Mouse (Mus musculus) intestine, postnatal 0 days (tissue): ENCODE measurements around the gene Klb. TPM values are rescaled to one million over a fixed set of nuclear protein-coding genes. Genes with fewer than 3 reads are reported as not detected.

Experiments used
- ATAC-seq: fragments of 200-750 bp; cut with Nextera tagmentation; 2 replicates; pipeline ENCODE4 v1.8.0; 2017; ENCODE audit warnings: mild to moderate bottlenecking, moderate TSS enrichment, moderate library complexity
- H3K27ac ChIP-seq: fragments of 300-500 bp; sonication (generic); 2 replicates; pipeline ENCODE4 v1.5.1; 2014; ENCODE audit warnings: mild to moderate bottlenecking, low read depth, low read length, moderate library complexity
- H3K27me3 ChIP-seq: fragments of 300-500 bp; sonication (generic); replicated peaks from 2 replicates; pipeline ENCODE4 v1.6.1; 2014; ENCODE audit warnings: low read length, mixed read lengths; ENCODE audit not compliant: control insufficient read depth, insufficient read depth
- H3K36me3 ChIP-seq: fragments of 300-500 bp; sonication (generic); 2 replicates; pipeline ENCODE4 v1.6.1; 2014; ENCODE audit warnings: mild to moderate bottlenecking, moderate library complexity; ENCODE audit not compliant: control insufficient read depth, insufficient read depth
- H3K4me1 ChIP-seq: fragments of 300-500 bp; sonication (generic); replicated peaks from 2 replicates; pipeline ENCODE4 v1.6.1; 2014; ENCODE audit warnings: antibody characterized with exemption, low read length, mixed read lengths; ENCODE audit not compliant: control insufficient read depth, insufficient read depth
- H3K4me2 ChIP-seq: fragments of 300-500 bp; sonication (generic); replicated peaks from 2 replicates; pipeline ENCODE4 v1.6.1; 2014; ENCODE audit warnings: low read depth, mild to moderate bottlenecking, moderate library complexity
- H3K4me3 ChIP-seq: fragments of 300-500 bp; sonication (generic); 2 replicates; pipeline ENCODE4 v1.5.1; 2014; ENCODE audit warnings: low read depth, low read length
- H3K9ac ChIP-seq: fragments of 300-500 bp; sonication (generic); 2 replicates; pipeline ENCODE4 v1.6.1; 2014; ENCODE audit warnings: mild to moderate bottlenecking, low read depth, low read length
- H3K9me3 ChIP-seq: fragments of 300-500 bp; sonication (generic); 2 replicates; pipeline ENCODE4 v1.6.1; 2016; ENCODE audit warnings: mixed run types; ENCODE audit not compliant: control insufficient read depth
- CTCF ChIP-seq: sonication (generic); IDR thresholded peaks from 2 replicates; pipeline ENCODE4 v1.5.1; 2016; ENCODE audit warnings: low read depth, mild to moderate bottlenecking, control low read depth, antibody characterized with exemption, moderate library complexity
- WGBS: fragments of 180-500 bp; shearing (Covaris S2); extraction: QIAGEN DNeasy Blood & Tissue Kit; methylation state at CpG from one replicate; pipeline ENCODE4 v1.1.7; 2014; 5-methylcytosine and 5-hydroxymethylcytosine counted together
- polyA plus RNA-seq: library from polyadenylated mRNA; unstranded; fragments of >200 nt; fragmentation: Nextera tagmentation; extraction: Ambion mirVana; gene quantifications from 2 replicates; pipeline ENCODE4 v1.2.1, GENCODE M21; 2015

Klb gene
- polyA plus RNA-seq, 1 experiment from 2014 or later = 2.6 TPM

GRCm38 (mm10) chr5:65322165-65322564 is 25.9 kb upstream of the Klb start:
- H3K9me3 ChIP-seq = no peaks in the 10 kb centered on the region
- no peak for TF ChIP-seq CTCF

GRCm38 (mm10) chr5:65324271-65324670 is 23.8 kb upstream of the Klb start:
- Histone ChIP-seq H3K4me3 (no peak overlapping the region), H3K27ac (no peak overlapping the region), H3K9me3 (no peaks in the 10 kb centered on the region), H3K27me3 (no peaks in the 10 kb centered on the region), H3K9ac (no peak overlapping the region), H3K4me1 (no peaks in the 10 kb centered on the region; the same call in 1 of the 2 replicates), H3K4me2 (no peak overlapping the region), H3K36me3 (peaks cover 1% of the 10 kb centered on the region; the same call in 1 of the 2 replicates)
- TF ChIP-seq CTCF = no peak
- ATAC-seq = no peak
- WGBS = 90% methylated on average over 3 of the region's 3 CpGs

More at GRCm38 (mm10) chr5:65322165-65322564, 25.9 kb upstream of the Klb start:
- no peak overlapping the region for H3K9ac ChIP-seq
- no peak for ATAC-seq
- 75% methylated on average over 10 of the region's 10 CpGs for WGBS
- no peak overlapping the region for H3K4me3 ChIP-seq
- H3K4me2 ChIP-seq = no peak overlapping the region
- peaks cover 7% of the 10 kb centered on the region; the same call in 1 of the 2 replicates for H3K36me3 ChIP-seq
- no peak overlapping the region for H3K27ac ChIP-seq
- H3K27me3 ChIP-seq = no peaks in the 10 kb centered on the region
- H3K4me1 ChIP-seq = no peaks in the 10 kb centered on the region; the same call in 1 of the 2 replicates

- no peaks in the 10 kb centered on the region for H3K36me3 ChIP-seq
- no peak for TF ChIP-seq CTCF
Measured at GRCm38 (mm10) chr5:65324758-65325355, 23.3 kb upstream of the Klb start.

GRCm38 (mm10) chr5:65326212-65326611 is 21.9 kb upstream of the Klb start:
- no peak for TF ChIP-seq CTCF
- H3K4me1 ChIP-seq = no peaks in the 10 kb centered on the region; the same call in 1 of the 2 replicates
- H3K36me3 ChIP-seq = no peaks in the 10 kb centered on the region
- H3K27me3 ChIP-seq = no peaks in the 10 kb centered on the region
- H3K27ac ChIP-seq = no peak overlapping the region
- WGBS = 54% methylated on average over 5 of the region's 5 CpGs
- ATAC-seq = no peak
- no peak overlapping the region for H3K4me3 ChIP-seq
- H3K4me2 ChIP-seq = no peak overlapping the region; the same call in 1 of the 2 replicates
- H3K9me3 ChIP-seq = no peaks in the 10 kb centered on the region
- H3K9ac ChIP-seq = no peak overlapping the region

More at GRCm38 (mm10) chr5:65324758-65325355, 23.3 kb upstream of the Klb start:
- no peak overlapping the region for H3K9ac ChIP-seq
- no peaks in the 10 kb centered on the region for H3K27me3 ChIP-seq
- no peaks in the 10 kb centered on the region for H3K9me3 ChIP-seq
- H3K4me3 ChIP-seq = no peak overlapping the region
- ATAC-seq = no peak; the same call in 1 of the 2 replicates
- WGBS = 61% methylated on average over 3 of the region's 3 CpGs
- no peak overlapping the region for H3K4me2 ChIP-seq
- no peak overlapping the region for H3K27ac ChIP-seq
- H3K4me1 ChIP-seq = no peaks in the 10 kb centered on the region; the same call in 1 of the 2 replicates

GRCm38 (mm10) chr5:65329971-65330370 is 18.1 kb upstream of the Klb start:
- no peak overlapping the region for H3K4me3 ChIP-seq
- H3K4me2 ChIP-seq = no peak overlapping the region
- ATAC-seq = no peak
- H3K4me1 ChIP-seq = no peaks in the 10 kb centered on the region; the same call in 1 of the 2 replicates
- 70% methylated on average over 3 of the region's 3 CpGs for WGBS
- H3K27me3 ChIP-seq = no peaks in the 10 kb centered on the region
- H3K27ac ChIP-seq = no peak overlapping the region
- no peak overlapping the region for H3K9ac ChIP-seq
- no peaks in the 10 kb centered on the region for H3K36me3 ChIP-seq
- H3K9me3 ChIP-seq = no peaks in the 10 kb centered on the region
- TF ChIP-seq CTCF = no peak

- no peak for TF ChIP-seq CTCF
- WGBS = under 1% methylated on average over 8 of the region's 8 CpGs
- Histone ChIP-seq H3K27ac (peak overlapping the region; percentile 72; the same call in 1 of the 2 replicates), H3K9ac (peak overlapping the region; percentile 85), H3K9me3 (no peaks in the 10 kb centered on the region), H3K27me3 (no peaks in the 10 kb centered on the region), H3K4me3 (peak overlapping the region; percentile 86), H3K36me3 (no peaks in the 10 kb centered on the region), H3K4me2 (peak overlapping the region; percentile 73), H3K4me1 (no peaks in the 10 kb centered on the region)
- ATAC-seq = no peak
Measured at GRCm38 (mm10) chr5:65334788-65335187, 13.3 kb upstream of the Klb start.
